Mouse (Mus musculus): ENCODE results near the gene Olfr971. TPM values are rescaled to one million over a fixed set of nuclear protein-coding genes. Genes with fewer than 3 reads are reported as not detected.
"Not testable (repeated sequence)": the region's sequence is repeated elsewhere in the genome, so short reads cannot be mapped to it uniquely, and the experiment has no call there.

The Olfr971 gene
- total RNA-seq (2021): not detected
- long read RNA-seq, experiment 1: 0 reads
- long read RNA-seq, experiment 2: 0 reads

- not testable (repeated sequence) for DNase-seq
These were observed at the start of gene Olfr971 for GRCm38 (mm10) chr9:39836576-39836975. Gene Olfr971 (plus strand): TSS chr9:39836876.

- DNase-seq: no peak
These were observed 46.1 kb upstream of the Olfr971 start, which contains the start of gene Olfr969 for GRCm38 (mm10) chr9:39790558-39790957. Gene Olfr969 (plus strand): TSS chr9:39790945.

- DNase-seq: no peak
These were observed 28.1 kb upstream of the Olfr971 start, which contains the start of gene Olfr970 for GRCm38 (mm10) chr9:39808560-39808959. Gene Olfr970 (plus strand): TSS chr9:39808860.

GRCm38 (mm10) chr9:39866122-39866521, 29.4 kb downstream of the Olfr971 start, which contains the start of gene Olfr972:
Gene Olfr972 (plus strand): TSS chr9:39866422.
- no peak for DNase-seq

DNA sequence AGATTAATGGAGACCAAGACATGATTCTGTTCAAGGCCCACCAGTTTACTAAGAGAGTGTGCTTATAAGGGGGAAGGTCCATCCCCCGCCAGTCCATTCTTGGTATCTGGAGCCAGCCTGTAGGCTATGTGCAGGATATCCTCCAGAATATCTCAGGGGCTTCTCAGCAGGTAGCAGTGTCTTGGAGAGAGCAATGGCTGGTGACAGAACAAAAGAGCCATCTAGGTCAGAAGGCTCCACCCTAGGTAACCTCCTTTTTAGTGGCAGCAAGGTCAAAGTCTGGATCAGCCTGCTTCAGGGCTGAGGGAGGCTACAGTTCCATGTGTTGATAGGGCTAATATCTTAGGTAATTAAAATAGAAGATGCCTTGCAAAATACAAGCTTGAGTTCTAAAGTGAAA, 35.3 kb downstream of the Olfr971 start:
- DNase-seq: not testable (repeated sequence)

DNA sequence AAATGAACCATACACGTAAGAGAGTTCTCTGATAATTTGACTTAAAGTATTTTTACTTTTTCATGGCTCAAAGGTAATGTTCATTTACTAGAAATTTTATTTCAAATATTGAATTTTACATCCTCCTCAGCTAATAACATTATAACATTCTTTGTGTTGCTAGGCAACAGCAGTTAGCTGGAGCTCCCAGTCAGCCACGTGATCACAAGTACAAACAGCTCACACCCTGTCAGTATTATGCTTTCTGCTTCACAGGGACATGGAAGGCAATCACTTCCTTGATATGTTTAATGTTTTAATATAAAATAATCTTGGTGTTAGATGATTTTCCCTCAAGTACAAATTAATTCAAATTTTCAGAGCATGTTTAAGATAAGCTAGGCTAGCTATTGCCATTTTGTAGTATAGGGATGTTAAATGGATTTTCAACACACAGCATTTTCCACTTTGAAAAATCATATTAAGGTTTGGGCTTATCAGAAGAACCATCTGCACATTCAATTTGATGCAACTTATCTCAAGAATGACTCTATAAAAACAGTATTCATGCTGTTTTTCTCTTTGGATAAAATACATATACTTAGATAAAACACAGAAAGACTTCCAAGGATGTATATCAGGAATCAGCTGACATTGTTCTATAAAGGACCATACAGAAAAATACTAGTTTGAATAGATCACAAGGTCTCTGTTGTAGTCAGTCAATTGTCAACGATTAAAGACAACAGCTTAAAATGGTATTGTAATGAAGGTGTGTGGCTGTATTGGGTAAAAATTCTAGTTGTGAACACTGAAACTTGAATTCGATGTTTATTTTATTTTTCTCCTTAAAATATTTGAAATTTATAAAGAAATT, 41.1 kb downstream of the Olfr971 start:
- not testable (repeated sequence) for DNase-seq

Other genes with a start within 250 kb of the Olfr971 start
- gene AW551984, start 232.5 kb upstream of the Olfr971 start, total RNA-seq (2021): 100 to 1,000 TPM; 113 to 117 TPM
- gene Olfr148, start 226.2 kb upstream of the Olfr971 start, total RNA-seq (2021): not detected
- not detected for gene Olfr960, start 215.5 kb upstream of the Olfr971 start, total RNA-seq (2021)
- not detected for gene Olfr961, start 191.8 kb upstream of the Olfr971 start, total RNA-seq (2021)
- not detected for gene Olfr963, start 169.7 kb upstream of the Olfr971 start, total RNA-seq (2021)
- not detected for gene Olfr149, start 129.8 kb upstream of the Olfr971 start, total RNA-seq (2021)
- not detected for gene Olfr965, start 125.5 kb upstream of the Olfr971 start, total RNA-seq (2021)
- not detected for gene Olfr150, start 105.9 kb upstream of the Olfr971 start, total RNA-seq (2021)
- gene Olfr967, start 90.6 kb upstream of the Olfr971 start, total RNA-seq (2021): not detected
- gene Olfr968, start 53.6 kb upstream of the Olfr971 start, total RNA-seq (2021): not detected
- not detected for gene Olfr969, start 45.9 kb upstream of the Olfr971 start, total RNA-seq (2021)
- gene Olfr970, start 28.0 kb upstream of the Olfr971 start, total RNA-seq (2021): not detected
- gene Olfr972, start 29.5 kb downstream of the Olfr971 start, total RNA-seq (2021): not detected
- not detected for gene Olfr229, start 70.5 kb downstream of the Olfr971 start, total RNA-seq (2021)
- gene Olfr974, start 100.6 kb downstream of the Olfr971 start, total RNA-seq (2021): not detected
- gene Olfr975, start 115.2 kb downstream of the Olfr971 start, total RNA-seq (2021): not detected
- not detected for gene Olfr976, start 124.3 kb downstream of the Olfr971 start, total RNA-seq (2021)
- gene Olfr978, start 155.2 kb downstream of the Olfr971 start, total RNA-seq (2021): not detected
- not detected for gene Olfr979, start 166.6 kb downstream of the Olfr971 start, total RNA-seq (2021)
- gene Olfr980, start 172.7 kb downstream of the Olfr971 start, total RNA-seq (2021): not detected
- not detected for gene Olfr981, start 184.6 kb downstream of the Olfr971 start, total RNA-seq (2021)
- not detected for gene Olfr982, start 237.0 kb downstream of the Olfr971 start, total RNA-seq (2021)